Comparison of ENCODE assay signal across 20 mouse cellular contexts in genomic region chr2:75089616-75090015, GRCm38 (mm10).
DNase-seq lines count a peak whose midpoint lies in the region; ATAC-seq and TF ChIP-seq lines count a peak whose summit lies in the region.
"Had no signal": no experiment of that assay in that cellular context is flagged by ENCODE, and none has a peak within 500 bp of the region (broad histone marks: within the 10 kb centered on the region; RNA-seq: fewer than 3 reads in every experiment).

No protein-coding gene starts in this region.

- no peak overlapping the region for H3K4me3 ChIP-seq in intestine, embryonic 14.5 days (ENCODE audit: low read depth, low read length)
- no peak overlapping the region for H3K4me3 ChIP-seq in intestine, postnatal 0 days (ENCODE audit: low read depth, low read length)
- H3K4me3 ChIP-seq in lung, embryonic 14.5 days (ENCODE audit: low read depth, low read length) = no peak overlapping the region
- no peak overlapping the region for H3K4me3 ChIP-seq in liver, embryonic 13.5 days (replicated peaks)
- no peak overlapping the region for H3K4me3 ChIP-seq in neural tube, embryonic 12.5 days
- H3K4me3 ChIP-seq: embryonic facial prominence, embryonic 15.5 days; heart, embryonic 10.5 days had no signal

- no peak for ATAC-seq in intestine, embryonic 14.5 days (replicated peaks; ENCODE audit: low FRiP score, low TSS enrichment, low read depth)
- no peak for ATAC-seq in intestine, postnatal 0 days
- ATAC-seq in lung, embryonic 14.5 days (ENCODE audit: insufficient read depth) = no peak
- ATAC-seq in liver, embryonic 13.5 days (ENCODE audit: low read depth) = no peak
- no peak for ATAC-seq in neural tube, embryonic 12.5 days (ENCODE audit: low FRiP score, low read depth)
- ATAC-seq: forebrain, embryonic 16.5 days; lung, postnatal 0 days had no signal

- no peaks in the 10 kb centered on the region for H3K27me3 ChIP-seq in intestine, embryonic 14.5 days (replicated peaks; ENCODE audit: control insufficient read depth, insufficient read depth, low read length)
- no peaks in the 10 kb centered on the region for H3K27me3 ChIP-seq in intestine, postnatal 0 days (replicated peaks; ENCODE audit: control insufficient read depth, insufficient read depth, low read length)
- no peaks in the 10 kb centered on the region for H3K27me3 ChIP-seq in lung, embryonic 14.5 days (ENCODE audit: insufficient read depth, low read length)
- H3K27me3 ChIP-seq in liver, embryonic 13.5 days = no peaks in the 10 kb centered on the region
- no peaks in the 10 kb centered on the region for H3K27me3 ChIP-seq in neural tube, embryonic 12.5 days (replicated peaks)
- H3K27me3 ChIP-seq: embryonic facial prominence, embryonic 15.5 days had no signal

- no peaks in the 10 kb centered on the region for H3K36me3 ChIP-seq in intestine, embryonic 14.5 days (ENCODE audit: control insufficient read depth, insufficient read depth, low read length)
- no peaks in the 10 kb centered on the region for H3K36me3 ChIP-seq in intestine, postnatal 0 days (ENCODE audit: control insufficient read depth, insufficient read depth)
- H3K36me3 ChIP-seq in lung, embryonic 14.5 days (ENCODE audit: insufficient read depth) = no peaks in the 10 kb centered on the region
- no peaks in the 10 kb centered on the region for H3K36me3 ChIP-seq in liver, embryonic 13.5 days
- H3K36me3 ChIP-seq in neural tube, embryonic 12.5 days = no peaks in the 10 kb centered on the region
- H3K36me3 ChIP-seq: embryonic facial prominence, embryonic 15.5 days; G1E; heart, embryonic 10.5 days had no signal

- 9% methylated on average over 6 of the region's 6 CpGs for WGBS in intestine, embryonic 14.5 days
- WGBS in intestine, postnatal 0 days = 19% methylated on average over 6 of the region's 6 CpGs
- WGBS in lung, embryonic 14.5 days = 11% methylated on average over 6 of the region's 6 CpGs
- WGBS in liver, embryonic 13.5 days (ENCODE audit: insufficient replicate concordance) = 42% methylated on average over 6 of the region's 6 CpGs
- 3% methylated on average over 6 of the region's 6 CpGs for WGBS in neural tube, embryonic 12.5 days

- peaks cover 26% of the 10 kb centered on the region for H3K4me1 ChIP-seq in intestine, embryonic 14.5 days (replicated peaks; ENCODE audit: control insufficient read depth, insufficient read depth, low read length)
- no peaks in the 10 kb centered on the region for H3K4me1 ChIP-seq in intestine, postnatal 0 days (replicated peaks; ENCODE audit: control insufficient read depth, insufficient read depth, low read length)
- H3K4me1 ChIP-seq in lung, embryonic 14.5 days (ENCODE audit: insufficient read depth) = no peaks in the 10 kb centered on the region
- H3K4me1 ChIP-seq in liver, embryonic 13.5 days (replicated peaks) = no peaks in the 10 kb centered on the region
- peaks cover 26% of the 10 kb centered on the region for H3K4me1 ChIP-seq in neural tube, embryonic 12.5 days
- H3K4me1 ChIP-seq: embryonic facial prominence, embryonic 15.5 days had no signal

- no peak for DNase-seq in intestine, embryonic 14.5 days (ENCODE audit: low spot score)
- DNase-seq in lung, embryonic 14.5 days = peak; percentile 28
- no peak for DNase-seq in lung, postnatal 25 days (ENCODE audit: low spot score)
- DNase-seq in liver, embryonic 13.5 days = no peak
- DNase-seq in gastrocnemius, postnatal 25 days = no peak
- no peak for DNase-seq in heart, postnatal 14 days
- DNase-seq: cerebellum, adult 8-10 months; kidney, adult 2 months; midbrain, embryonic 14.5 days; right cerebral cortex, adult 18-20 months; thymus, postnatal 14 days had no signal

- H3K4me2 ChIP-seq in intestine, embryonic 14.5 days (ENCODE audit: low read length) = peak overlapping the region; percentile 18
- no peak overlapping the region; the same call in 1 of the 2 replicates for H3K4me2 ChIP-seq in intestine, postnatal 0 days (replicated peaks; ENCODE audit: low read depth)
- H3K4me2 ChIP-seq in lung, embryonic 14.5 days = no peak overlapping the region
- H3K4me2 ChIP-seq in liver, embryonic 13.5 days = 0 out of 2 replicates have a peak overlapping the region, but pooled peaks have one; percentile 4
- peak overlapping the region; percentile 45 for H3K4me2 ChIP-seq in neural tube, embryonic 12.5 days (replicated peaks)
- H3K4me2 ChIP-seq: embryonic facial prominence, embryonic 15.5 days; hindbrain, embryonic 14.5 days had no signal

- no peak for TF ChIP-seq CTCF in intestine, postnatal 0 days (IDR thresholded peaks at IDR 0.05; ENCODE audit: low read depth)
- no peak for TF ChIP-seq CTCF in lung, embryonic 14.5 days (IDR thresholded peaks at IDR 0.05; ENCODE audit: low read depth)

- intact Hi-C loops in heart, postnatal 14 days (cut with DNase I) = no loop called here

- H3K9me3 ChIP-seq in intestine, embryonic 14.5 days (ENCODE audit: control insufficient read depth, low read length) = no peaks in the 10 kb centered on the region
- H3K9me3 ChIP-seq in intestine, postnatal 0 days (ENCODE audit: control insufficient read depth) = no peaks in the 10 kb centered on the region
- no peaks in the 10 kb centered on the region for H3K9me3 ChIP-seq in lung, embryonic 14.5 days (ENCODE audit: low read depth, low read length)
- no peaks in the 10 kb centered on the region for H3K9me3 ChIP-seq in liver, embryonic 13.5 days (replicated peaks)
- H3K9me3 ChIP-seq in neural tube, embryonic 12.5 days = no peaks in the 10 kb centered on the region
- H3K9me3 ChIP-seq: embryonic facial prominence, embryonic 15.5 days; G1E; heart, embryonic 10.5 days had no signal

- H3K9ac ChIP-seq in intestine, embryonic 14.5 days (ENCODE audit: low read length) = no peak overlapping the region
- no peak overlapping the region for H3K9ac ChIP-seq in intestine, postnatal 0 days (ENCODE audit: low read depth, low read length)
- no peak overlapping the region for H3K9ac ChIP-seq in lung, embryonic 14.5 days
- no peak overlapping the region for H3K9ac ChIP-seq in liver, embryonic 13.5 days
- no peak overlapping the region for H3K9ac ChIP-seq in neural tube, embryonic 12.5 days
- H3K9ac ChIP-seq: embryonic facial prominence, embryonic 15.5 days; hindbrain, embryonic 14.5 days had no signal

- no peak overlapping the region for H3K27ac ChIP-seq in intestine, embryonic 14.5 days (ENCODE audit: low read depth)
- no peak overlapping the region for H3K27ac ChIP-seq in intestine, postnatal 0 days (ENCODE audit: low read depth, low read length)
- H3K27ac ChIP-seq in lung, embryonic 14.5 days (ENCODE audit: low read depth) = no peak overlapping the region
- H3K27ac ChIP-seq in liver, embryonic 13.5 days = no peak overlapping the region
- H3K27ac ChIP-seq in neural tube, embryonic 12.5 days = no peak overlapping the region
- H3K27ac ChIP-seq: embryonic facial prominence, embryonic 15.5 days; heart, embryonic 10.5 days; stomach, postnatal 0 days had no signal

Comparison
In these comparisons a context has a peak if more than half of its experiments do, and no peak if none do; other contexts are left out.
1. H3K4me2 ChIP-seq: peak in intestine, embryonic 14.5 days (single experiment), liver, embryonic 13.5 days (single experiment) and neural tube, embryonic 12.5 days (single experiment); none in intestine, postnatal 0 days (single experiment) and lung, embryonic 14.5 days (single experiment).